Mouse (Mus musculus): ENCODE measurements at regions not wholly inside any gene's neighbourhood (a gene's known extent, or its start where the extent isn't known, plus 50 kb on each side); places are given as distances from the start of the nearest gene placed in this dataset.

GRCm38 (mm10) chr6:50011071-50011470 is 99.0 kb upstream of the Mpp6 start:
- no peak for TF ChIP-seq CTCF (IDR thresholded peaks at IDR 0.05; ENCODE audit: extremely low read depth, insufficient read depth, low read length)
- TF ChIP-seq POLR2A (IDR thresholded peaks at IDR 0.05; ENCODE audit: extremely low read depth, insufficient read depth, low read length), result no peak

All from cortical plate, adult 2 months (tissue).